Mouse (Mus musculus) embryonic facial prominence, embryonic 12.5 days (tissue): Measurements from ENCODE around the gene Zfp318. TPM values are rescaled to one million over a fixed set of nuclear protein-coding genes. Genes with fewer than 3 reads are reported as not detected.
A peak's percentile ranks its signal among the peaks of the same experiment; 100 is the strongest.

Source experiments
- ATAC-seq: fragments of 200-750 bp; cut with Nextera tagmentation; 2 replicates; pipeline ENCODE4 v1.8.0; 2017; ENCODE audit not compliant: insufficient number of reproducible peaks, insufficient read depth, low FRiP score, low TSS enrichment
- H3K27ac ChIP-seq: fragments of 300-500 bp; sonication (generic); 2 replicates; pipeline ENCODE4 v1.5.1; 2016; ENCODE audit warnings: mild to moderate bottlenecking
- H3K27me3 ChIP-seq: fragments of 300-500 bp; sonication (generic); 2 replicates; pipeline ENCODE4 v1.6.1; 2016; ENCODE audit warnings: mild to moderate bottlenecking, moderate library complexity
- H3K36me3 ChIP-seq: fragments of 300-500 bp; sonication (generic); 2 replicates; pipeline ENCODE4 v1.6.1; 2016; ENCODE audit warnings: mild to moderate bottlenecking
- H3K4me1 ChIP-seq: fragments of 300-500 bp; sonication (generic); 2 replicates; pipeline ENCODE4 v1.6.1; 2016
- H3K4me2 ChIP-seq: fragments of 300-500 bp; sonication (generic); replicated peaks from 2 replicates; pipeline ENCODE4 v1.6.1; 2016; ENCODE audit warnings: mild to moderate bottlenecking, moderate library complexity
- H3K4me3 ChIP-seq: fragments of 300-500 bp; sonication (generic); 2 replicates; pipeline ENCODE4 v1.5.1; 2016; ENCODE audit warnings: mild to moderate bottlenecking
- H3K9ac ChIP-seq: fragments of 300-500 bp; sonication (generic); 2 replicates; pipeline ENCODE4 v1.6.1; 2016; ENCODE audit warnings: mild to moderate bottlenecking, moderate library complexity
- H3K9me3 ChIP-seq: fragments of 300-500 bp; sonication (generic); 2 replicates; pipeline ENCODE4 v1.6.1; 2016; ENCODE audit warnings: mild to moderate bottlenecking, moderate library complexity
- WGBS: fragments of 180-500 bp; shearing (Covaris S2); methylation state at CpG from one replicate; pipeline ENCODE4 v1.1.7; 2016; 5-methylcytosine and 5-hydroxymethylcytosine counted together
- polyA plus RNA-seq: library from polyadenylated mRNA; unstranded; fragments of >200 nt; fragmentation: Nextera tagmentation; extraction: Ambion mirVana; gene quantifications from 2 replicates; pipeline ENCODE4 v1.2.1, GENCODE M21; 2016

Zfp318 gene
- polyA plus RNA-seq, 1 experiment from 2014 or later = 18.2 TPM

GRCm38 (mm10) chr17:46453302-46453948, 69.9 kb downstream of the Zfp318 start:
- Histone ChIP-seq H3K36me3 (no peaks in the 10 kb centered on the region), H3K4me3 (no peak overlapping the region), H3K4me1 (peaks cover 15% of the 10 kb centered on the region), H3K27ac (no peak overlapping the region), H3K9ac (no peak overlapping the region), H3K27me3 (peaks cover 58% of the 10 kb centered on the region), H3K4me2 (peak overlapping the region; percentile 89), H3K9me3 (no peaks in the 10 kb centered on the region)
- ATAC-seq = no peak
- 7% methylated on average over 13 of the region's 13 CpGs for WGBS

DNA sequence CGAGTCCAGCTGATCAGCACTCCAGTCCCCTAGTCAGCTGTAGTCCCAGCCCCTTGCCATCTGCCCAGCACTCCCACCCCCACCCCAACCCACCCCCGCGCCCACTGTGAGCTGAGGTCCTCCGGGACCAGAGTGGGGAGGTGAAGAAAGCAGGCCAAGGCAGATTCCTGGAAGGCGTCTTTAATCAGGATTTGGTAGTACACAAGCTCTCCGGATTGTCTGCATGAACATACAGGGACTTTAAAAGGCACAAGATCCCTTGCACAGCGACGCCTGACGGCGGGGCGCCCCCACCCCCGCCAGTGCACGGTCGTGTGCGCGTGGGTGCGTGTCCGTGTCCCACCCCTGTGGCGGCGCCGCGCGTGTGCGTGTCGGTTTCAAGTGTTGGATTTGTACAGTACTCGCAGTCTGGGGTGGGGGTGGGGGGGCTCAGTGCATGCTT, 70.5 kb downstream of the Zfp318 start:
- no peak for ATAC-seq
- Histone ChIP-seq H3K4me1 (peaks cover 15% of the 10 kb centered on the region), H3K4me2 (peak overlapping the region; percentile 89), H3K4me3 (peak overlapping the region; percentile 40), H3K27ac (no peak overlapping the region), H3K9me3 (no peaks in the 10 kb centered on the region), H3K36me3 (no peaks in the 10 kb centered on the region), H3K9ac (peak overlapping the region; percentile 12; the same call in 1 of the 2 replicates), H3K27me3 (peaks cover 64% of the 10 kb centered on the region)
- 2% methylated on average over 26 of the region's 26 CpGs for WGBS

DNA sequence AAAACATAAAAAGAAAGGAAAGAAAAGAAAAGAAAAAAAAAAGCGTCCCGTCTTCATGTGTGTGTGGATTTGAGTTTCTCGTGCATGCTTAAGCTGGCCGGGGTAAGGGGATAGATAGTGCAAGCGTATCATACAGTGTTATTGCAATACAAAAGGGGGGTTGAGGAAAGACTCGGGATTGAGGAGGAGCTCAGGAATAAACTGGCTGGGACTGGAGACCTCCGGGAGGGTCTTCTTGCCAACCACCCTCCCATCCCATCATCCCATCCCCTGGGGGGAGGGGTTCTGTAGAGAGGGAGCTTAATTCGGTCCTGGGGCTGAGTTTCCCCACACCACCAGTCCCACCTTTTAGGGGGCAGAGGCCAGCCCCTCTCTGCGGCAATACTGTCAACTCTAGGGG, 71.0 kb downstream of the Zfp318 start:
- 2% methylated on average over 9 of the region's 9 CpGs for WGBS
- Histone ChIP-seq H3K4me2 (peak overlapping the region; percentile 89), H3K27ac (no peak overlapping the region), H3K9me3 (no peaks in the 10 kb centered on the region), H3K4me1 (peaks cover 15% of the 10 kb centered on the region), H3K9ac (peak overlapping the region; percentile 43), H3K27me3 (peaks cover 69% of the 10 kb centered on the region), H3K4me3 (peak overlapping the region; percentile 40), H3K36me3 (no peaks in the 10 kb centered on the region)
- no peak for ATAC-seq

- peaks cover 16% of the 10 kb centered on the region for H3K4me1 ChIP-seq
- peak overlapping the region; percentile 89 for H3K4me2 ChIP-seq
- H3K27me3 ChIP-seq = peaks cover 75% of the 10 kb centered on the region
- peak overlapping the region; percentile 40 for H3K4me3 ChIP-seq
- peak overlapping the region; percentile 43 for H3K9ac ChIP-seq
- H3K36me3 ChIP-seq = no peaks in the 10 kb centered on the region
- no peak for ATAC-seq
- WGBS = 2% methylated on average over 30 of the region's 33 CpGs
- H3K27ac ChIP-seq = no peak overlapping the region
- no peaks in the 10 kb centered on the region for H3K9me3 ChIP-seq
Measured at GRCm38 (mm10) chr17:46455110-46455691, 71.7 kb downstream of the Zfp318 start.

GRCm38 (mm10) chr17:46457791-46458190, 74.3 kb downstream of the Zfp318 start:
- Histone ChIP-seq H3K4me1 (peaks cover 29% of the 10 kb centered on the region), H3K9me3 (no peaks in the 10 kb centered on the region), H3K4me2 (no peak overlapping the region), H3K27me3 (peaks cover 85% of the 10 kb centered on the region), H3K27ac (no peak overlapping the region), H3K9ac (no peak overlapping the region), H3K4me3 (no peak overlapping the region), H3K36me3 (no peaks in the 10 kb centered on the region)
- WGBS = 15% methylated on average over 10 of the region's 10 CpGs
- no peak for ATAC-seq

DNA sequence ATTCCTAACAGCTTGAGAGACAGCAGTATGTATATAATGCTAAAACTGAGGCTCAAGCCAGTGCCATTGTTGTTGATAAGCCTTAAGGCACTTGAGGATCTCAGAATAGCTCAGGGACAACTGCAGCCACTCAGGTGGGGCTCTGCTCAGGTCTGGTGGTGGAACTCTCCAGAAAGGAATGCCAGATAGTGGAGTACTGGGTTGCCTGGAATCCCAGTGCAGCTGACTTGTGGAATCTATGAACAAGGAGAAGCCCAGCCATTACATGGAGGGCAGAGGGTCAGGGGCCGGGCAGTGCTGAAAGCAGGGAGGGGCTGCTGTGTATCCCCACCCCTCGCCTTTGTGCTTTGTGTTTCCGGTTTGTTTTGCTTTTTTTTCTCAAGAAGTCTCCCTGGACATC, 74.9 kb downstream of the Zfp318 start:
- H3K9me3 ChIP-seq = no peaks in the 10 kb centered on the region
- peaks cover 80% of the 10 kb centered on the region for H3K27me3 ChIP-seq
- WGBS = 20% methylated on average over 3 of the region's 3 CpGs
- ATAC-seq = no peak
- H3K4me2 ChIP-seq = no peak overlapping the region
- no peak overlapping the region for H3K9ac ChIP-seq
- no peak overlapping the region for H3K4me3 ChIP-seq
- no peak overlapping the region for H3K27ac ChIP-seq
- H3K4me1 ChIP-seq = peaks cover 29% of the 10 kb centered on the region
- no peaks in the 10 kb centered on the region for H3K36me3 ChIP-seq

DNA sequence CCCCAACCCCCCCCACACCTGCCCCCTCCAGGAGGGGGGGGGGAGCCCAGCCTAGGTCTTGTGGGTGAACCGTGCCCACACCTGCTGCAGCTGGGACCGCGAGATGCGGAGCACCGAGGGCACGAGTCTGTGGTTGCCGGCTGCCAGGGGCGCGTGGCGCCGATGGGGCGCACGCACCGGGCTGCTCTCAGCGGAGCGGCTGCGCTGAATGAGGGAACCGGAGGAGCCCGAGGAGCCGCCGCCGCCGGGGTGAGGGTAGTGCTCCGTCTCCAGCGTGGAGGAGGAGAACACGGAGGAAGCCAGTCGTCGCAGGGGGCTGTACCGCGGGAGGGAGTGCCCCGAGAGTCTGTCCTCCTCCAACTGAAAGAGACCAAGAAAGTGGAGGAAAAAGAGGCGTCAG, 77.1 kb downstream of the Zfp318 start:
- Histone ChIP-seq H3K27me3 (peaks cover 60% of the 10 kb centered on the region), H3K4me2 (peak overlapping the region; percentile 49), H3K4me3 (peak overlapping the region; percentile 25), H3K9me3 (no peaks in the 10 kb centered on the region), H3K9ac (peak overlapping the region; percentile 8; the same call in 1 of the 2 replicates), H3K27ac (no peak overlapping the region), H3K36me3 (no peaks in the 10 kb centered on the region), H3K4me1 (peaks cover 13% of the 10 kb centered on the region)
- WGBS = 1% methylated on average over 31 of the region's 32 CpGs
- ATAC-seq = peak; percentile 23; the same call in 1 of the 2 replicates

- 12% methylated on average over 8 of the region's 8 CpGs for WGBS
- Histone ChIP-seq H3K4me3 (peak overlapping the region; percentile 25; the same call in 1 of the 2 replicates), H3K27ac (no peak overlapping the region), H3K9me3 (no peaks in the 10 kb centered on the region), H3K4me1 (peaks cover 13% of the 10 kb centered on the region), H3K36me3 (no peaks in the 10 kb centered on the region), H3K9ac (0 out of 2 replicates have a peak overlapping the region, but pooled peaks have one; percentile 8), H3K27me3 (peaks cover 59% of the 10 kb centered on the region), H3K4me2 (peak overlapping the region; percentile 49)
- no peak for ATAC-seq
Measured at GRCm38 (mm10) chr17:46461347-46461746, 77.8 kb downstream of the Zfp318 start.

- WGBS = 84% methylated on average over 5 of the region's 5 CpGs
- H3K27me3 ChIP-seq = peaks cover 52% of the 10 kb centered on the region
- H3K27ac ChIP-seq = no peak overlapping the region
- H3K9me3 ChIP-seq = no peaks in the 10 kb centered on the region
- no peak overlapping the region for H3K9ac ChIP-seq
- H3K4me2 ChIP-seq = no peak overlapping the region
- no peak for ATAC-seq
- H3K36me3 ChIP-seq = no peaks in the 10 kb centered on the region
- no peak overlapping the region for H3K4me3 ChIP-seq
- peaks cover 13% of the 10 kb centered on the region for H3K4me1 ChIP-seq
Measured at GRCm38 (mm10) chr17:46462226-46462625, 78.7 kb downstream of the Zfp318 start.

GRCm38 (mm10) chr17:46467830-46468229, 84.3 kb downstream of the Zfp318 start:
- Histone ChIP-seq H3K9ac (no peak overlapping the region), H3K4me1 (no peaks in the 10 kb centered on the region), H3K9me3 (no peaks in the 10 kb centered on the region), H3K4me2 (no peak overlapping the region), H3K36me3 (no peaks in the 10 kb centered on the region), H3K4me3 (no peak overlapping the region), H3K27me3 (peaks cover 9% of the 10 kb centered on the region), H3K27ac (no peak overlapping the region)
- no peak for ATAC-seq
- 62% methylated on average over 9 of the region's 9 CpGs for WGBS
